Mouse (Mus musculus) right cerebral cortex, postnatal 36 days (tissue): ENCODE results near the gene Csgalnact2.

Source experiments
- DNase-seq, 2 experiments: peaks; one replicate each; pipeline ENCODE4 v3.0.0; 2022; ENCODE audit warnings: low spot score in 2 of 2, mixed read lengths in 1 of 2

Gene Csgalnact2

DNA sequence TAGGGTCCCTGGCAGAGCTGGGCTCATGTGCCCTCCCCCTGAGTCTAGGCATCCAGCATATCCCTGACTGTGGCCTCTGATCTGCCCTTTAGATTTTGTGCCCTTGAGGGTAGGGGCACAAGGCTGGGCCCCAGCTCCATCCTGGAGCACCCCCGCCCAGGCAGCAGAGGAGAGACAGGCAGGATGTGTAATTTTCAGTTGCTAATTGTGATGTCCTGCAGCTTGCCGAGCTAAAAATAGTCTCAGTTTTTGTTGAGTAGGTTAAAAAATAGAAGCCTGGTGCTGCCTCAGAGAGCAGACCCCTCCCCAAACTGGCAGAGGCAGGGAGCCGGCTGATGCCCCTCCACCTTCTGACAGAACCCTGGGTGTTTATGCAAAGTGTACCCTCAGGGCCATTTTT is 64.8 kb downstream of the Csgalnact2 start:
- DNase-seq: no peak

GRCm38 (mm10) chr6:118072176-118072575 is 66.8 kb downstream of the Csgalnact2 start:
- DNase-seq: no peak

DNA sequence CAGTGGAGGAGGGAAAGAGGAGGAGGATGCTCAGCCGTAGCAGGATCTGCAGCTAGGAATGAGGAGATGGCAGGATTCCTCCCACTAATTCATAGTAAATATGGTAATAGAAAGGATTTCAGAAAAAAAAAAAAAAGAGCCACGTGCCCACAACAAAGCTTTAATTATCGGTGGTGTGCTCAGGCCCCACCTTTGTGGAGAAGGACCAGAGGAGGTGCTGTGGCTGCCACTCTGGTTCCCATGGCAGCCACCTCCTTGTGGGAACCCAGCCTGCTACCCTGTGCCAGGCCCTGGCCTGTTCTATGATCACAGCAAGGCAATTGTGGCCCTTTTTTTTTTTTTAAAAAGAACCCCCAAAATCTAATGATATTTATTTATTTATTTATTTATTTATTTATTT is 67.5 kb downstream of the Csgalnact2 start:
- DNase-seq: no peak

- no peak for DNase-seq
These were observed 68.0 kb downstream of the Csgalnact2 start for GRCm38 (mm10) chr6:118071013-118071350.

- DNase-seq: peak; percentile 68 to 76
These were observed 68.5 kb downstream of the Csgalnact2 start for GRCm38 (mm10) chr6:118070321-118071012.

- DNase-seq: no peak
These were observed 71.2 kb downstream of the Csgalnact2 start for GRCm38 (mm10) chr6:118067720-118068119.

GRCm38 (mm10) chr6:118066199-118067081 is 72.5 kb downstream of the Csgalnact2 start:
- peak; percentile 81 to 82 for DNase-seq

DNA sequence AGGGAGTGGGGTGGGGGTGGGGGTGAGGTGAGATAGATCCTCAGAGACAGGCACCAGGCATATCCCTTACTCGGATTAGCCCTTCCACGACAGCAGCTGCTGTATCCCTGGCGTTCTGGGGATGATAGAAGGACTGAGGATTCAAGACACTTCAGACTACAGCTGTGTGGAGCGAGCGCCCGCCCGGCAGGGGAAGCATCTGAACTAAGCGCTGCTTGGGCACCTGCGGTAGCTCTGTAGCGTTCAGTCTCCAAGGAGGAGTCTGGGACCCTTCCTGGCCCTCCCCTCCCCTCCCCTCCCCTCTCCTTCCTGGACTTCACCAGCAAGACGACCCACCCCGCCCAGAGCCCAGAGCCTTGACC is 73.1 kb downstream of the Csgalnact2 start:
- DNase-seq: no peak

- no peak for DNase-seq
These were observed 73.9 kb downstream of the Csgalnact2 start for GRCm38 (mm10) chr6:118064968-118065530.

DNA sequence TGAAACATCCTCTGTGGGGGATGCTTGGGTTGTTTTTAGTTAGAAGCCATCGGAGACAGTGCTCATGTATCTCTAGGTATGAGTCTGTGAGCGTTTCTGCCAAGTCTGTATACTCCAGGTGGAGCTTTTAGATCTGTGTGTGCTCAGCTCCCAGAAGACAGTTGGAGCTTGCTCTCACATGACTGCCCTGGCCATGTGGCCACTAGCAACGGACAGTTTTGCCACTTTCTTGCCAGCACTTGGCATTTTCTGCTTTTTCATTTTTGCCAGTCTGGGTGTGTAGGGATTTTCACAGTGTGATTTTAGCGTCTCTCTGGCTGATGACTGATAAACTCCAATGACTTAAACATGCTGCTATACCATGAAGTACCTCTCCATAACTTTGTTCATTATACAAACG is 75.7 kb downstream of the Csgalnact2 start:
- DNase-seq: no peak

DNA sequence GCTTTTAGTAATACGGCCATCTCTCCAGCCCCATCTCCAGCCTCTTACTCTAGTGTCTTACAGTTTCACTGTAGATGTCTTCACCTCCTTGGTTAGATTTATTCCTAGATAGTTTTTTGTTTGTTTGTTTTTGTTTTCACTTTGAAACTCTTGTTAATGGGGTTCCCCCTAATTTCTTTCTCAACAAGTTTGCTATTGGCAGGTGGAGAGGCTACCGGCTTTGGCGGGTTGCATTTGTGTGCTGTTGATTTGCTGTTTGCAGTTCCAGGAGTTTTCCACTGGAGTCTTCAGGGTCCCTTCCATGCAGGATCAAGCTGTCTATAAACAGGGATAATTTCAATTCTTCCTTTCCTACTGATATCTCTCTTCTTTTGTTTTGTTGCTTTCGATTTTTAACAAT is 77.7 kb downstream of the Csgalnact2 start:
- no peak for DNase-seq
